Mouse (Mus musculus): ENCODE data around the gene Stxbp4.

Stxbp4 gene

DNA sequence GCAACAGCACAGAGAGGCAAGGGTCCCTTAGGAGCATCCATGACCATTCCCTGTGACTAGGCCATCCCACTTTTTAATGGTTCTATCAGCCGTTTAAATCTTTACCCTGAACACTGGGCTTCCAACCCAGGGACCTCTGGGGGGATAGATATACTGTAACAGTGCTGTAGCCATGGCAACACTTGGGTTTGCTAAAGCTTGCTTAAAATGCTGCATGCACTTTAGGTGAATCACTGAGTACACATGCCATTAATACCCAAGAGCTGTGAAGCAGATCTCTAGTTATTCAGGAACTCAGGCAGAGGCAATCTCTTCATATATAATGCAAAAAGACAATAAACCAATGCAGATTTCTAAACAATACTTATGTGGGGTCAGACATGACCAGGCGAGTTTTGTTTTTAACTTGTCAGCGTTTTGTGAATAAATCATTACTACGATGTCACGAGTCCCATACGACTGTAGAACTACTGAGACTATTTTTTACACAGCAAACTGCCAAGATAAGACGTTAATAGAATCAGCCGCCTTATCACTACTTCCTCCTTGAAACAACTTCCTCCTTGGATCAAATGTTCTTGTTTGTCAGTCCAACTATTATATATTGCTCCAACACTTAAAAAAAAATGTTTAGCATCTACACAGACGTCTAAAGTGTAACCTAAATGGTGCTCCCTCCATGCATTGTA, 79.4 kb downstream of the Stxbp4 start:
- no peak for DNase-seq (ENCODE audit: low spot score in 2 of 2)

- no peak for DNase-seq (ENCODE audit: low spot score in 2 of 2)
Measured at GRCm38 (mm10) chr11:90556517-90556916, 81.4 kb downstream of the Stxbp4 start.

DNA sequence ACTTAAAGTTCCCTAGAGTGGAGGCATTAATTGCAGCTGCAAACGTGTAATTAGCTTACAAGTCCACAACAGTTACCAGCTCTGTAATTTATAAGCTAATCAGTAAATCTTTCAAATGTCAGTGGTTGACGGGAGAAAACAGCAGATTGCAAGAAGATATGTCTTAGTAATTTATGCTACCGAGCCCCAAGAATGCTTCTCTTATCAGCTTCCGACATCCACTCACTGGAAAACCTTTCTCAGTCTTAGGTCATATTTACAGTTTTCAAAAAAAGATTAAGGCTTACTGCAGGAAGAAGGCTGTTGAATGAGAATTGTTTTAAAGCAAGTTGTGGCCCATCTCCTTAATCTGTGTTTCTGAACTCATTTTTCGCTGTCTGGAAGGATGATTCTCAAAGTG, 83.9 kb downstream of the Stxbp4 start:
- no peak for DNase-seq (ENCODE audit: low spot score in 2 of 2)

DNA sequence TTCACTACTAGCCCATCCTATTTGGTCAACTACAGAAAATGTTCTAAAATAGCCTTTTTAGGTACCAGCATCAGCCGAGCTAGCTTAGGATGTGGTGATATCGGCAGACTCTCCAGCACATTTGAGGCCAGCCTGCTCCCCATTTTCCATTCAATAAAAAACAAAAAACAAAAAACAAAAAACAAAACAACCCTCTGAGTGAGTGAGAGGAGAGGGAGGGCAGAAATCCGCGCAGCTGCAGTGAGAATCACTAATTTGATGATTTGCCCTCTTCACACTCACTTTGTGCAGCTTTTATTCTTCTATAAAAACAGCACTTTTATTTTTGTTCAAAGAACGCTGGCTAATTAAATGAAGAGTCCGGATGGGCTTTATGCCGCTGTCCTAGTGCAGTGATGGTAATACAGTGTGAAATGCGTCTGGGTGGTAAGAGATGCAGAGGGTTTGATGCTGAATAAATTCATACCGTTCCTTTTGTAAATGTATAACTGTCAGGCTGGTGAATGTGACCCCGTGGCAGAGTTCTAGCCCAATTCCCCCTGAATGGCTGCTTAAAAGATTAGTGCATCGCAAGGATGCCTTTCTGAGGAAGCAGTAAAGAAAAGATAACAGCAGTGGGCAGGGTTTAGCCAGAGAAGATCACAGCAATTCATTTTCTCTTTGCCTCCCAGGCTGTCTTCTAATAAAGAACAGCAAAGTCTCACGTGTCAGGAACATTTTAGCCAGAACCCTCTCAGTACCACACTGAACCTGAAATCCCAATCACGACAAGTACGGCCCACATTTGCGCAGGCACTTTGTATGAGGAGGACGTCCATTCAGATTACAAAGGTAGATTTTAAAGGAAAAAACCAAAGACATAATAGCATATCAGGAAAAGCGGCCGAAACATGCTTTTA, 85.3 kb downstream of the Stxbp4 start:
- DNase-seq (ENCODE audit: low spot score in 2 of 2) = no peak

GRCm38 (mm10) chr11:90548560-90548959, 89.3 kb downstream of the Stxbp4 start:
- DNase-seq (ENCODE audit: low spot score in 2 of 2) = no peak

DNA sequence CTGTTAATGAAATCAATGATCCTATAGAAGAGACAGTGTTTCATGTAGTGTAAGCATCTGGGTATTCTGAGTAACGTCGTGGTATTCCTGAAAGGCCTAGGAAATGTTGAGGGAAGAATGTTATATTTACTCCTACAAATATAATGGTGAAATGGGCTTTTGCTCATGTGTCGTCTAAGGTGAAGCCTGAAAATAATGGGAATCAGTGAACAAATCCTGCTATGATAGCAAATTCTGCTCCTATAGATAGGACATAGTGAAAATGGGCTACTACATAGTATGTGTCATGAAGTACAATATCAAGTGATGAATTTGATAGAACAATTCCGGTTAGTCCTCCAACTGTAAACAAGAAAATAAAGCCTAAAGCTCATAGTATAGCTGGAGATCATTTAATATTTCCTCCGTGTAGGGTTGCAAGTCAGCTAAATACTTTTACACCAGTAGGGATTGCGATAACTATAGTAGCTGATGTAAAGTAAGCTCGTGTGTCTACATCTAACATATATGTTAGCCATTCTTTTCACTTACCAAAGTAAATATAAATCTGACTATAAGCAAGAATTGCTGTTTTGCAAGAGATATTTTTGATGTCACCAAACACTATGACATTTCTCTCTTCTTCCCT, 99.1 kb downstream of the Stxbp4 start:
- DNase-seq (ENCODE audit: low spot score in 2 of 2) = no peak

DNA sequence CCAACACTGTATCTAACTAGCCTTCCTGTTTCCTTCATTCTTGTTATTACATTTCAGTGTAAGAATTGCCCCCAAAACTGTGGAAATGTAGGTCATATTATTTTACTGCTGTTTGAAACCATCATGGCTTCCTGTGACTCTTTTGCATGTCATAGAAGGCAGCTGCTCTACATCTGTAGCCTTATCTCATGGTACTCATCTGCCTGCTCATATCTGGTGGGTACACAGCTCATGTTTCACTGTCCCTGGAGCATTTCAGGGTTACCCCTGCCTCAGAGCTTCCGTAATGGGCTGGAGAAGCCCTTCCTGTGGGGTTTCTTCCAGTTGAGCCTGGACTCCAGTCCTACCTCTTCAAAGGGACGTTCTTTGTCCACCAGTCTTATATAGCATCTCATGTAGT, 112.6 kb downstream of the Stxbp4 start:
- DNase-seq (ENCODE audit: low spot score in 2 of 2) = no peak

DNA sequence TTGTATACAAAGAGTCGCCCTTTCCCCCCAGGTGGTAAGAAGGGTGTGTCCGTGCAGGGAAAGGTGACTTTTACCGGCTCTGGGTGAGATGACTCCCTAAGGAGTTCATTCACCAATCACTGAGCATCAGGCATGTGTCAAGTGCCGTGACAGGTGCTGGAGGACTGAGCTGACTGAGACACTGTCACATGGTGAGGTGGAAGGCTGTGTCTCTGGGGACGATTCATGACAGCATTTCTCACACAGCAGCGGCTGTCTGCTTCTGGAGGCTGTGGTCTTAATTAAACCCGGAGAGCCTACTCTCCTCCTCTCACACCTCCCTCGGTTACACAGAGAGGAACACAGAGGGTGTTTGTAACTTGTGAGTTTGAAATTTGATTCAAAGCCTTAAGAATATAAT, 116.8 kb downstream of the Stxbp4 start:
- DNase-seq (ENCODE audit: low spot score in 2 of 2) = no peak

- no peak for DNase-seq (ENCODE audit: low spot score in 2 of 2)
Measured at GRCm38 (mm10) chr11:90517750-90518149, 120.1 kb downstream of the Stxbp4 start.

GRCm38 (mm10) chr11:90512538-90513219, 125.2 kb downstream of the Stxbp4 start:
- no peak for DNase-seq (ENCODE audit: low spot score in 2 of 2)

DNA sequence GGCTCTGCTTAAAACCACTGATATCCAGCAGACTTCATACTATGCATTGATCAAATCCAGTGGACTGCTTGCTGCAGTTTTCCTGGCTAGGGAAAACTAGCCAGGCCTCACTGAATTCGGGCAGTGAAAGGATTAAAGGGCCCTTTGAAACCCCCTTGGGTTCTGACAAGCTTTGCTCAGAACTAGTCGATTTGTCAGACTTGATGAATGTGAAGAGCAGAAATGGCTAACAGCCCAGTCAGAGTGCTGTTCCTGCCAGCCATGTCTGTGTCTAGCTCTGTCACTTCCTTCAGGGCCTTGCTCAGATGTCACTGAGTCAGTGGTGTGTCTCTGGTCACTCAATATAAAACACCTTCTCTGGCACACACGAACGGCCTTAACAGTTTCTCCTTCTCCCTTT, 136.0 kb downstream of the Stxbp4 start:
- no peak for DNase-seq (ENCODE audit: low spot score in 2 of 2)

DNA sequence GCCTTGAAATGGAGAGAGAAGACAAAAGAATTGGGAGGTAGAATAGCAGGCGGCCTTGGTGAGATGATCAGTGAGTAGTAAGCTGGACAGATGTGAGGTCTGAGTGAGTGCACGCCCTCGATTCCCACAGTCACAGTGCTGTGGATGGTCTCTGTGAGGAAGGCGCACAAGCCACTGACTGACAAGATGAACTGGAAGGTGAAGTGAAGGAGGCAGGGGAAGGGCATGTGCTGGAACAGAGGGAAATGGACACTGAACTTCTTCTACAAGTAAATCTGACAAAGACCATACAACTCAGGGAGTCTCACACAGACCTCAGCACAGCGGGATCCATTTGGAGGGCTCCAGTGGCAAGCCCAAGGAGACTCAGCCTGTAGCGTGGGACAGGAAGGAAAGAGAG, 138.0 kb downstream of the Stxbp4 start:
- DNase-seq (ENCODE audit: low spot score in 2 of 2) = no peak

DNA sequence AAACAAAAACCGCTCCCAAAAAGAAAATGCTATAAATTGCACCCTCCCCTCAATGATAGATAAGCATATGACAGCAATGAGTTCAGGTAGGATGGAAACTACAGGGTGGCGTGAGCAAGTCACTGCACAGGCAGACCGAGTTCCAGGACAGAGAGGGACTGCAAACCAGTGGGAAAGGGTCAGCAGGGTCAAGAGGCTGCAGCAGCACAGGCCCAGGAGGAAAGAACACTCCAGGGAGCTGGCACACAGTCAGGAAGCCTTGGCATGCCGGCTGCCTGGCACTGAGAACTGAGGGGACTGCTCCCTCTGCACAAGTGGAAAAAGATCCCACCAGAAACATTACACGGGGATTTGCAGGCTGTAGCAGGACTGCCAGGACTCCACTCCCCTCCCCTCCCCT, 139.4 kb downstream of the Stxbp4 start:
- DNase-seq (ENCODE audit: low spot score in 2 of 2) = no peak

DNA sequence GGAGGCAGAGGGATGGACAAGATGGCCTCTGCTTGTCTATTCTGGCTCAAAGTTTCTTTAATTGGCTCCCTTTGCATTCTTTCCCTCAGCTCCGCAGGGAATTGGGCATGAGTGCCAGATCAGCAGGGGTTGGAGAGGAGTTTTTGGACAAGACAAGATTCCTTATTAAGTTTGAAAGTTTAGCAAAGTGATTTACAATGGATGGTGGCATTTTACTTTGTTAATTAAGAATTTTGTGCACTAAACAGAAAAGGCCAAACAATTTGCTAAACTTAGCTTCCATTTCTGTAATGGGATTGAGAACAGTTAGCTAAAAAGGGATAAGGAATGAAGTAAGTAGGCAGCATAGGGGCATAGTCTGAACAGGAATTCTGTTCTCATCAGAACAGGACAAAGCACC, 142.9 kb downstream of the Stxbp4 start:
- no peak for DNase-seq (ENCODE audit: low spot score in 2 of 2)

- DNase-seq (ENCODE audit: low spot score in 2 of 2) = no peak
Measured at GRCm38 (mm10) chr11:90492511-90492910, 145.4 kb downstream of the Stxbp4 start.

- DNase-seq (ENCODE audit: low spot score in 2 of 2) = no peak
Measured at GRCm38 (mm10) chr11:90489166-90489565, 148.7 kb downstream of the Stxbp4 start.

DNA sequence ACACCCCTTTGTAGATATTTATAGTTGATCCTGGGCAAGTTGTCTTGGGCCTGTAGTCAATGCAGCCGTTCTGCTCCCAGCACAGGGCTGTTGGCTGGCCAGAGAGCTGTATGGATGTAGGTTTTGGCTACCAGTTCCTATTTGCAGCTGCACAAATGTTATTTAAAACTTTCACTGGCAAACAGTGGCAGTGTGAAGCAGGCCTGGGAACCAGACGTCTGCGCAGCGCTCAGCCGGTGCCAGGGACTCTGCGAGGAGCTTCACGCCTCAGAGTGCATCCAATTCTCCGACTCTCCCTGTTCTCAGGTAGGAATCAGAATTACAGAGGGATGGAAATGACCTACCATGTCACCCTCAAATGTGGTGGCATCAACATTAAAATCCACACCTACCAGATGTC, 150.2 kb downstream of the Stxbp4 start:
- DNase-seq (ENCODE audit: low spot score in 2 of 2) = no peak

GRCm38 (mm10) chr11:90484750-90485637, 152.9 kb downstream of the Stxbp4 start:
- no peak for DNase-seq (ENCODE audit: low spot score in 2 of 2)

DNA sequence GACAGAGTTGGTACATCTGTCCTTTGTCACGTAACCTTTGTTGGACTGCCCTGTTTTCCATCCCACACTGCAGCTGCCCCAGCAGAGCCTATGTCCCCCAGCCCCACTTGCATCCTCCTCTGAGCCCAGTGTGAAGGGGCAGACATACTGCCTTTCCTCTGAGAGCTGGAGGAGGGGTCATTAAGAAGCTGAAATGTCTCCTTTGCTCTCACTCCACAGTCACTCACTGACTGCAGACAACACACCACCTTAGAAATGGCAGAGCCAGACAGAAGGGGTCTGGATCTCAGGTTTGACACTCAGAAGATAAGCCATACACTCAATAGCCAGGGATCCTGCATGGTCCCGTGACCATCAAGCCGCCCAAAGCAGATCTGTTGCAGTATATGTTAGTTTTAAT, 154.1 kb downstream of the Stxbp4 start:
- DNase-seq (ENCODE audit: low spot score in 2 of 2) = no peak

DNA sequence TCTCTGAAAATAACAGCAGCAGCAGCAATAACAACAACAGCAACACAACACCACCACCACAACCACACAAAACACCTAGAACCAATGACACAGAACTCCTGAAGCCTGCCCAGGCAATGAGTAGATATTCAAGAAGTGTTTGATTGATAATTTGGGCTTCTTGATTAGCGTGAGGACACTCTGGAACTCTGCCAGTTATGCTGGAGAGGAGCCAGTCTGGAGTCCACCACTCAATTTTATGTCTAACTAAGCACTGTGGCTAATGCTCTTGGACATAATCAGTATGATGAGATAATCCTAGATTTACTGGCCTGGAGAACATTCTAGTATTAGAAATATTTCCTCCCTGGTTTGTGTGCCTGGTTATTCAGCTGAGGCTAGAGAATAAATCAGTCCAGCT, 156.1 kb downstream of the Stxbp4 start:
- no peak for DNase-seq (ENCODE audit: low spot score in 2 of 2)

DNA sequence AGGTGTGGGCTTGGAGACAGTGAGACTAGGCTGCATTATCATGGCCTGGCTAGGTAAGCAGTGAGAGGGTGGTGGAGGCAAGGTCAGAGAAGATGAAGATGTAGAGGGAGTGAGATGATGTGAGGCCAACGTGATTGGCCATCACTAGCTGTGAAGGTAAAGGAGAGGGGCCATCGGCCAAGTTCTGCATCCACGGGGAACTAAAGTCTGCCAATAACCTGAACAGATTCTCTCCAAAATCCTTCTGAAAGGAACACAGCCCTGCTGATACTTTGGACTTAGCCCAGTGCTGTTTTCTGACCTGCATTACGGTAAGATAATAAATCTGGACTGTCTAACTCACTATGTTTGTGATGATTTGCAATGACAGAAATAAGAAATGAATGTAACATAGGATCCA, 167.6 kb downstream of the Stxbp4 start:
- no peak for DNase-seq (ENCODE audit: low spot score in 2 of 2)
